8 mouse cellular contexts compared by ENCODE assay signal in the genomic region with DNA sequence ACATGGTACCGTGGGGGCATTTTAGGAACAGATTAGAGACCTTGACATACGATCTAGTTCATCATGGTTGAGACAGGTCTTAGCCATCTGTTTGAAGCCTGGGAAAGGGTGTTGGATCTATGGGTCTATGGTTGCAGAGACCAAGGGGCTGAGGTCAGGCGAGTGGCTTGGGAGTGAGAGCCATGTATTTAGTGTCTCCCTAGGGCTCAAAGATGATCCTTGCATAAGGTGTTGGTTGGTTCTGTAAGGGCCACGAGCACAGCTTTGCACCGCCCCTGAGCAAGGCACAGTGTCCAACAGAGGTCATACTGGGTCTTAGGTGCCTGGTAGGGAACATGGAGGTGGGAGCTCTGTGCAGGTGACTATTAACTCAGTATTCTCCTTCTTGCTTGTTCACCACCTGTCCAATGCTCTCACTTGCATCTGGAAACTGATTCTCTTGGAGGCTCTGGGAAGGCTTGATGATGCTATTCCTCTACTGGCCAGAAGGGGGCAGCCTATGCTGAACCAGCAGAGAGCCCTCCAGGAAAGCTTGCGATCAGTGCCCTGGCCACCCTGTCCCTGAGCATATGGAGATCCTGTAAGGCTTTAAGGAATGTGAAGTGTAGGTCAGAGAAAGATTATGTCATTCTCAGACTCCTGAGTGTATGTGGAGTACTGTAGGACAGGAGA. TPM values are rescaled to one million over a fixed set of nuclear protein-coding genes. Genes with fewer than 3 reads are reported as not detected.
DNase-seq lines count a peak whose midpoint lies in the region; ATAC-seq and TF ChIP-seq lines count a peak whose summit lies in the region.

No protein-coding gene starts in this region.

- no peak overlapping the region for H3K9ac ChIP-seq in ES-Bruce4 (ENCODE audit: low read depth, poor library complexity, severe bottlenecking)
- H3K9ac ChIP-seq in embryonic facial prominence, embryonic 14.5 days (ENCODE audit: low read depth, low read length), result no peak overlapping the region
- peak overlapping the region; percentile 60; the same call in 1 of the 2 replicates for H3K9ac ChIP-seq in heart, embryonic 12.5 days
- H3K9ac ChIP-seq in kidney, embryonic 15.5 days, result no peak overlapping the region
- H3K9ac ChIP-seq in limb, embryonic 15.5 days, result no peak overlapping the region

- H3K4me2 ChIP-seq in embryonic facial prominence, embryonic 14.5 days (ENCODE audit: low read depth, low read length), result peak overlapping the region; percentile 90; the same call in 1 of the 2 replicates
- peak overlapping the region; percentile 70 for H3K4me2 ChIP-seq in heart, embryonic 12.5 days
- peak overlapping the region; percentile 83 for H3K4me2 ChIP-seq in kidney, embryonic 15.5 days
- H3K4me2 ChIP-seq in limb, embryonic 15.5 days, result peak overlapping the region; percentile 81

- 40% methylated on average over 6 of the region's 6 CpGs for WGBS in embryonic facial prominence, embryonic 14.5 days
- 49% methylated on average over 6 of the region's 6 CpGs for WGBS in heart, embryonic 12.5 days
- 43% methylated on average over 6 of the region's 6 CpGs for WGBS in kidney, embryonic 15.5 days
- WGBS in limb, embryonic 15.5 days, result 43% methylated on average over 6 of the region's 6 CpGs

- H3K9me3 ChIP-seq in ES-Bruce4 (replicated peaks; ENCODE audit: control insufficient read depth, insufficient read depth, low read length, poor library complexity, severe bottlenecking), result no peaks in the 10 kb centered on the region
- no peaks in the 10 kb centered on the region for H3K9me3 ChIP-seq in embryonic facial prominence, embryonic 14.5 days (ENCODE audit: control insufficient read depth, low read length)
- H3K9me3 ChIP-seq in heart, embryonic 12.5 days (replicated peaks), result no peaks in the 10 kb centered on the region
- H3K9me3 ChIP-seq in kidney, embryonic 15.5 days (replicated peaks), result no peaks in the 10 kb centered on the region
- H3K9me3 ChIP-seq in limb, embryonic 15.5 days, result no peaks in the 10 kb centered on the region

- peak; percentile 76 for DNase-seq in embryonic facial prominence, embryonic 14.5 days (ENCODE audit: low spot score)
- peak; percentile 64 for DNase-seq in naive thymus-derived CD4-positive, alpha-beta T cell, adult 2 months (ENCODE audit: low read depth)
- DNase-seq in thymus, postnatal 14 days, result peak; percentile 42

- TF ChIP-seq EP300 in ES-Bruce4 (IDR thresholded peaks at IDR 0.05; ENCODE audit: insufficient read depth, low read depth, low read length), result no peak

- TF ChIP-seq CTCF in ES-Bruce4 (IDR thresholded peaks at IDR 0.05; ENCODE audit: low read depth, low read length), result peak; percentile 80
- TF ChIP-seq CTCF in bone marrow macrophage, adult 2 months (IDR thresholded peaks at IDR 0.05; ENCODE audit: low read depth, low read length), result peak; percentile 97

- ATAC-seq in embryonic facial prominence, embryonic 14.5 days (ENCODE audit: low read depth), result peak; percentile 38
- peak; percentile 41 for ATAC-seq in heart, embryonic 12.5 days (ENCODE audit: insufficient number of reproducible peaks, low FRiP score)
- peak; percentile 18 for ATAC-seq in kidney, embryonic 15.5 days (replicated peaks; ENCODE audit: low FRiP score)
- no peak; the same call in 1 of the 2 replicates for ATAC-seq in limb, embryonic 15.5 days (ENCODE audit: insufficient number of reproducible peaks, low FRiP score, low TSS enrichment, low read depth)

- H3K27me3 ChIP-seq in ES-Bruce4 (ENCODE audit: control insufficient read depth, insufficient read depth, low read length, poor library complexity, severe bottlenecking), result no peaks in the 10 kb centered on the region
- no peaks in the 10 kb centered on the region for H3K27me3 ChIP-seq in embryonic facial prominence, embryonic 14.5 days (replicated peaks; ENCODE audit: control insufficient read depth, insufficient read depth, low read length)
- peaks cover 21% of the 10 kb centered on the region for H3K27me3 ChIP-seq in heart, embryonic 12.5 days (replicated peaks)
- peaks cover 8% of the 10 kb centered on the region; the same call in 1 of the 2 replicates for H3K27me3 ChIP-seq in kidney, embryonic 15.5 days
- H3K27me3 ChIP-seq in limb, embryonic 15.5 days, result peaks cover 3% of the 10 kb centered on the region; the same call in 1 of the 2 replicates

- no peak overlapping the region for H3K4me3 ChIP-seq in ES-Bruce4 (ENCODE audit: low read depth, low read length)
- no peak overlapping the region for H3K4me3 ChIP-seq in bone marrow macrophage, adult 2 months (ENCODE audit: insufficient read depth, low read length)
- H3K4me3 ChIP-seq in embryonic facial prominence, embryonic 14.5 days (ENCODE audit: low read depth, low read length), result no peak overlapping the region
- H3K4me3 ChIP-seq in heart, embryonic 12.5 days, result no peak overlapping the region
- H3K4me3 ChIP-seq in kidney, embryonic 15.5 days (replicated peaks), result no peak overlapping the region
- peak overlapping the region; percentile 60; the same call in 1 of the 2 replicates for H3K4me3 ChIP-seq in limb, embryonic 15.5 days

- H3K27ac ChIP-seq in ES-Bruce4 (ENCODE audit: insufficient read depth, low read length), result no peak overlapping the region
- no peak overlapping the region for H3K27ac ChIP-seq in bone marrow macrophage, adult 2 months (ENCODE audit: insufficient read depth, low read depth, low read length)
- H3K27ac ChIP-seq in embryonic facial prominence, embryonic 14.5 days (replicated peaks; ENCODE audit: low read depth, low read length), result peak overlapping the region; percentile 86
- peak overlapping the region; percentile 74 for H3K27ac ChIP-seq in heart, embryonic 12.5 days (ENCODE audit: poor library complexity, severe bottlenecking)
- H3K27ac ChIP-seq in kidney, embryonic 15.5 days, result peak overlapping the region; percentile 66
- H3K27ac ChIP-seq in limb, embryonic 15.5 days, result peak overlapping the region; percentile 92

- H3K36me3 ChIP-seq in ES-Bruce4 (ENCODE audit: control insufficient read depth, insufficient read depth, low read length, poor library complexity, severe bottlenecking), result no peaks in the 10 kb centered on the region
- H3K36me3 ChIP-seq in embryonic facial prominence, embryonic 14.5 days (ENCODE audit: control insufficient read depth, insufficient read depth, low read length), result no peaks in the 10 kb centered on the region
- no peaks in the 10 kb centered on the region for H3K36me3 ChIP-seq in heart, embryonic 12.5 days
- H3K36me3 ChIP-seq in kidney, embryonic 15.5 days, result no peaks in the 10 kb centered on the region
- H3K36me3 ChIP-seq in limb, embryonic 15.5 days, result no peaks in the 10 kb centered on the region

- TF ChIP-seq POLR2A in ES-Bruce4 (IDR thresholded peaks at IDR 0.05; ENCODE audit: insufficient read depth, low read length), result no peak
- no peak for TF ChIP-seq POLR2A in bone marrow macrophage, adult 2 months (IDR thresholded peaks at IDR 0.05; ENCODE audit: borderline replicate concordance, low read depth, low read length)

- H3K4me1 ChIP-seq in ES-Bruce4 (ENCODE audit: control insufficient read depth, insufficient read depth, low read length), result peaks cover 3% of the 10 kb centered on the region
- H3K4me1 ChIP-seq in bone marrow macrophage, adult 2 months (ENCODE audit: control insufficient read depth, insufficient read depth, low read length), result no peaks in the 10 kb centered on the region
- H3K4me1 ChIP-seq in embryonic facial prominence, embryonic 14.5 days (ENCODE audit: control insufficient read depth, insufficient read depth, low read length), result peaks cover 51% of the 10 kb centered on the region
- peaks cover 15% of the 10 kb centered on the region for H3K4me1 ChIP-seq in heart, embryonic 12.5 days (replicated peaks)
- peaks cover 31% of the 10 kb centered on the region for H3K4me1 ChIP-seq in kidney, embryonic 15.5 days
- H3K4me1 ChIP-seq in limb, embryonic 15.5 days, result peaks cover 64% of the 10 kb centered on the region

RNA-seq across cellular contexts. Expression of a gene that starts 1.0 kb away (rescaled TPM):
- polyA plus RNA-seq in ES-Bruce4 (2011; ENCODE audit: insufficient read depth, insufficient read length, low read depth, missing spikeins), result 1.9 and 2.2 TPM in 2 replicates
- polyA plus RNA-seq in bone marrow macrophage, adult 2 months (2012; ENCODE audit: insufficient read depth, insufficient read length, missing spikeins), result not detected in 2 replicates
- polyA plus RNA-seq in embryonic facial prominence, embryonic 14.5 days (2014; fragmentation: Nextera tagmentation; extraction: Ambion mirVana), result 152 and 188 TPM in 2 replicates
- 147 and 150 TPM in 2 replicates for polyA plus RNA-seq in heart, embryonic 12.5 days (2016; fragmentation: Nextera tagmentation; extraction: Ambion mirVana)
- polyA plus RNA-seq in kidney, embryonic 15.5 days (2015; fragmentation: Nextera tagmentation; extraction: Ambion mirVana), result 81.4 and 99.6 TPM in 2 replicates
- polyA plus RNA-seq in limb, embryonic 15.5 days (2015; fragmentation: Nextera tagmentation; extraction: Ambion mirVana), result 178 and 206 TPM in 2 replicates

RNA-seq across cellular contexts. Expression of a gene that starts 59.7 kb away (rescaled TPM):
- polyA plus RNA-seq in ES-Bruce4 (2011; ENCODE audit: insufficient read depth, insufficient read length, low read depth, missing spikeins), result 17.9 and 19.1 TPM in 2 replicates
- 9.4 and 13.1 TPM in 2 replicates for polyA plus RNA-seq in bone marrow macrophage, adult 2 months (2012; ENCODE audit: insufficient read depth, insufficient read length, missing spikeins)
- polyA plus RNA-seq in embryonic facial prominence, embryonic 14.5 days (2014; fragmentation: Nextera tagmentation; extraction: Ambion mirVana), result 6.2 and 8.5 TPM in 2 replicates
- 3.4 and 4.4 TPM in 2 replicates for polyA plus RNA-seq in heart, embryonic 12.5 days (2016; fragmentation: Nextera tagmentation; extraction: Ambion mirVana)
- 4.9 and 5.9 TPM in 2 replicates for polyA plus RNA-seq in kidney, embryonic 15.5 days (2015; fragmentation: Nextera tagmentation; extraction: Ambion mirVana)
- polyA plus RNA-seq in limb, embryonic 15.5 days (2015; fragmentation: Nextera tagmentation; extraction: Ambion mirVana), result 4.7 and 7.0 TPM in 2 replicates

Comparison
In these comparisons a context has a peak if more than half of its experiments do, and no peak if none do; other contexts are left out.
1. H3K27ac ChIP-seq: peak in embryonic facial prominence, embryonic 14.5 days (single experiment), heart, embryonic 12.5 days (single experiment), kidney, embryonic 15.5 days (single experiment) and limb, embryonic 15.5 days (single experiment); none in ES-Bruce4 (single experiment) and bone marrow macrophage, adult 2 months (single experiment).
2. RNA of a gene that starts 1.0 kb away (polyA plus RNA-seq): 152 to 188 TPM in embryonic facial prominence, embryonic 14.5 days, 178 to 206 TPM in limb, embryonic 15.5 days, 147 to 150 TPM in heart, embryonic 12.5 days and 81.4 to 99.6 TPM in kidney, embryonic 15.5 days; 1.9 to 2.2 TPM in ES-Bruce4 and not detected in bone marrow macrophage, adult 2 months; every median in the first group is over 10 times any median in the second.
3. Peak in every context shown above with its lines, with median percentiles within 50 percentile points of each other: DNase-seq and H3K4me2 ChIP-seq.